Mouse (Mus musculus): ENCODE data around the gene Spred2. TPM values are rescaled to one million over a fixed set of nuclear protein-coding genes. Genes with fewer than 3 reads are reported as not detected.

Spred2 gene
- polyA plus RNA-seq, 1 experiment from 2014 or later = 12.3 TPM

DNA sequence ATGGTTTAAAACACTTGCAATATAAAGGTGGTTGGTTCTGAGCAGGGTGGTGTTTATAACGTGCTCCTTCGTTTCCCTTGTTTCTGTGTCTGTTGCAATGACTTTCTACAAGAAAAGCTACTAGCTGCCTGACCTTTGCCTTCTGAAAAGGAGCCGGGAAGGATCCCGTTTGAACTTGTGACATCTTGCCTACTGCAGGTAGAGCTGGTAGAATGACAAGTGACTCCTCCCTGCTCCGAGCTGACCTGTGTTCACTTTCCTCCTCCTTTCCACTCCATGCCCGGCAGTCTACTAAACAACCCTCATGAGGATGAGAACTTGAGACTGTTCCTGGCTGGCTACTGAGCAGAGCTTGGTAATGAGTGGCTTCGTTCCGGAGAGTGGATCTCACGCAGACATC is 30.9 kb downstream of the Spred2 start:
- peaks cover 18% of the 10 kb centered on the region; the same call in 1 of the 2 replicates for H3K4me1 ChIP-seq (ENCODE audit: control insufficient read depth, insufficient read depth, low read length)
- ATAC-seq (ENCODE audit: low FRiP score, low TSS enrichment) = no peak
- WGBS = 39% methylated on average over 9 of the region's 9 CpGs

DNA sequence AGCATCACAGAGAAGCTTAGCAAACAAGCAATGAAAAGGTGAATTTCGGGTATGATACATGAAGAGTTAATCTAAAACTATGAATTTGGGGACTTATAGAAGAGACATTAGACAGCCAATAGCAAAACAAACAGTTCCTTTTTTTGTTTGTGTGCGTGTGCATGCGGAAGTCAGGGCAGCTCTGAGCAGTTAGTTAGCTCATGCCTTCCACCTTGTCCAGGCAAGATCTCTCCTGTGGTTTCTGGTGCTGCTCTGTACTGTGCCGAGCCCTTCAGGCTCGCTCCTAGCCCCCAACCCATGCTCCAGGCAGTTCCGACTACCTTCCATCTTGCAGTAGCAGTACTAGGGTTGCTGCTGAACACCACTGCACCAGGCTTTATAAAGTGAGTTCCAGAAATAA is 31.5 kb downstream of the Spred2 start:
- Histone ChIP-seq H3K27me3 (ENCODE audit: control insufficient read depth, insufficient read depth, low read length) (no peaks in the 10 kb centered on the region), H3K36me3 (ENCODE audit: control insufficient read depth, insufficient read depth, low read length) (no peaks in the 10 kb centered on the region), H3K9ac (ENCODE audit: low read depth, low read length) (no peak overlapping the region), H3K4me3 (ENCODE audit: low read length) (no peak overlapping the region), H3K4me1 (ENCODE audit: control insufficient read depth, insufficient read depth, low read length) (peaks cover 14% of the 10 kb centered on the region; the same call in 1 of the 2 replicates), H3K9me3 (ENCODE audit: control insufficient read depth, low read length) (no peaks in the 10 kb centered on the region), H3K27ac (ENCODE audit: low read depth, low read length) (no peak overlapping the region), H3K4me2 (replicated peaks; ENCODE audit: low read depth, low read length) (no peak overlapping the region)
- WGBS = 90% methylated on average over 6 of the region's 6 CpGs
- no peak for ATAC-seq (ENCODE audit: low FRiP score, low TSS enrichment)

More for the DNA sequence above, 30.9 kb downstream of the Spred2 start:
- Histone ChIP-seq H3K4me3 (ENCODE audit: low read length) (no peak overlapping the region), H3K36me3 (ENCODE audit: control insufficient read depth, insufficient read depth, low read length) (no peaks in the 10 kb centered on the region), H3K27me3 (ENCODE audit: control insufficient read depth, insufficient read depth, low read length) (no peaks in the 10 kb centered on the region), H3K9ac (ENCODE audit: low read depth, low read length) (no peak overlapping the region), H3K9me3 (ENCODE audit: control insufficient read depth, low read length) (no peaks in the 10 kb centered on the region), H3K4me2 (replicated peaks; ENCODE audit: low read depth, low read length) (no peak overlapping the region), H3K27ac (ENCODE audit: low read depth, low read length) (no peak overlapping the region)

DNA sequence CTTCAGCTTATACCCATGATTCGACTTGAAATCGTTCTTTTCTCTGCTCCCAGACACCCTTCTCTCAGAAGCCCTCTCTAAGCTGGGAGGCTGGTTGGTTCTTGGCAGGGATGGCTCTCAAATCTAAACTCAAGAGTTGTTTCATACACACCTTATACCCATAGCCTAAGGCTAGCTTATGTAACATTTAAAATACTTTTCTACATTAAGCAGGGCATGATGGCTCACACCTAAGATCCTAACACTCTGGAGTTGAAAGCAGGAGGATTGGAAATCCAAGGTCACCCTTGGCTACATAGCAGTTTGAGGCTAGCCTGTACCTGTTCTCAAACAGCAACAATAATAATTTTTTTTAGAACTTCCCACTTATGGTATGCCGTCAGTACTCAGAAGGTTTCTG is 34.8 kb downstream of the Spred2 start:
- no peak overlapping the region for H3K4me2 ChIP-seq (replicated peaks; ENCODE audit: low read depth, low read length)
- H3K36me3 ChIP-seq (ENCODE audit: control insufficient read depth, insufficient read depth, low read length) = no peaks in the 10 kb centered on the region
- 96% methylated on average over 3 of the region's 3 CpGs for WGBS
- no peaks in the 10 kb centered on the region for H3K27me3 ChIP-seq (ENCODE audit: control insufficient read depth, insufficient read depth, low read length)
- H3K27ac ChIP-seq (ENCODE audit: low read depth, low read length) = no peak overlapping the region
- ATAC-seq (ENCODE audit: low FRiP score, low TSS enrichment) = no peak
- peaks cover 37% of the 10 kb centered on the region for H3K4me1 ChIP-seq (ENCODE audit: control insufficient read depth, insufficient read depth, low read length)
- H3K4me3 ChIP-seq (ENCODE audit: low read length) = no peak overlapping the region
- no peak overlapping the region for H3K9ac ChIP-seq (ENCODE audit: low read depth, low read length)
- no peaks in the 10 kb centered on the region for H3K9me3 ChIP-seq (ENCODE audit: control insufficient read depth, low read length)

DNA sequence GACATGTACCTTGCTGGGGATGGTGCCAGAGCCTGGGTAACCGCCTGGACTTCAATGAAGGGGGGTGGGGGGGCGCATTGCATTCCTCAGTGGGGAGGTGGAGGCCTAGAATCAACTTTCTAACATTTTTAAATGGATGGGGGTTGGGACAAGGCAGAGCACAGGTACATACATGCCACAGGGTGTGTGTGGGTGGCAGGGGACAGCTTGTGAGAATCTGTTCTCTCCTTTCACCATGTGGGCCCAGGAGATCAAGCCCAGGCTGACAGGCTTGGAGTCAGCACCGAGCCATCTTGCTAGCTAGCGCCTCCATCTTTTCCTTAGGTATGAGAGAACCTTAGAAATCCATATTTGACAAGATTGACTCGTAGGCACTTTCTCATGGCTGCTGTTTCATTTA is 35.7 kb downstream of the Spred2 start:
- WGBS = 81% methylated on average over 5 of the region's 5 CpGs
- H3K9me3 ChIP-seq (ENCODE audit: control insufficient read depth, low read length) = no peaks in the 10 kb centered on the region
- no peak overlapping the region for H3K4me2 ChIP-seq (replicated peaks; ENCODE audit: low read depth, low read length)
- no peak for ATAC-seq (ENCODE audit: low FRiP score, low TSS enrichment)
- H3K4me3 ChIP-seq (ENCODE audit: low read length) = no peak overlapping the region
- H3K36me3 ChIP-seq (ENCODE audit: control insufficient read depth, insufficient read depth, low read length) = no peaks in the 10 kb centered on the region
- H3K27ac ChIP-seq (ENCODE audit: low read depth, low read length) = no peak overlapping the region
- peaks cover 43% of the 10 kb centered on the region for H3K4me1 ChIP-seq (ENCODE audit: control insufficient read depth, insufficient read depth, low read length)
- H3K27me3 ChIP-seq (ENCODE audit: control insufficient read depth, insufficient read depth, low read length) = no peaks in the 10 kb centered on the region
- no peak overlapping the region for H3K9ac ChIP-seq (ENCODE audit: low read depth, low read length)

DNA sequence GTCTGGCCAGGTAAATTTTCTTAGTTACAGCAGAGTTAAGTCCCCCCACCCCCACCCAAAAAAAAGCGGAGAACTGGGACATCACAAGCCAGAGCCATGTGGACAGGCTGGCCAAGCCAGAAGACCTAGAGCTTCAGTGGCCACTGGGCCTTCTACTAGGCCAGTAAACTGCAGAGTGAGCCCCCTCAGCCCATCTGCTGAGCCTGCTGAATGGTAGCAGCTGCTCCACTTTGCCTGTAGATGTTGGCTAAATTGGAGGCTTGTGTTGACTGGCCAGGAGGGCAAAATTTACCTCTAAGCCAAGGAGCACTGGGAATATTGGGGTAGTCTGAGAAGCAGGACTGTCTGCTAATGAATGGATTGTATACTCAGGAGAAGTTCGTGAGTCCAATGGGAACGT is 36.4 kb downstream of the Spred2 start:
- H3K36me3 ChIP-seq (ENCODE audit: control insufficient read depth, insufficient read depth, low read length) = no peaks in the 10 kb centered on the region
- no peak for ATAC-seq (ENCODE audit: low FRiP score, low TSS enrichment)
- H3K9ac ChIP-seq (ENCODE audit: low read depth, low read length) = no peak overlapping the region; the same call in 1 of the 2 replicates
- H3K9me3 ChIP-seq (ENCODE audit: control insufficient read depth, low read length) = no peaks in the 10 kb centered on the region
- no peak overlapping the region for H3K4me2 ChIP-seq (replicated peaks; ENCODE audit: low read depth, low read length)
- peaks cover 49% of the 10 kb centered on the region for H3K4me1 ChIP-seq (ENCODE audit: control insufficient read depth, insufficient read depth, low read length)
- H3K27ac ChIP-seq (ENCODE audit: low read depth, low read length) = no peak overlapping the region
- H3K4me3 ChIP-seq (ENCODE audit: low read length) = no peak overlapping the region
- WGBS = 89% methylated on average over 3 of the region's 3 CpGs
- H3K27me3 ChIP-seq (ENCODE audit: control insufficient read depth, insufficient read depth, low read length) = no peaks in the 10 kb centered on the region

DNA sequence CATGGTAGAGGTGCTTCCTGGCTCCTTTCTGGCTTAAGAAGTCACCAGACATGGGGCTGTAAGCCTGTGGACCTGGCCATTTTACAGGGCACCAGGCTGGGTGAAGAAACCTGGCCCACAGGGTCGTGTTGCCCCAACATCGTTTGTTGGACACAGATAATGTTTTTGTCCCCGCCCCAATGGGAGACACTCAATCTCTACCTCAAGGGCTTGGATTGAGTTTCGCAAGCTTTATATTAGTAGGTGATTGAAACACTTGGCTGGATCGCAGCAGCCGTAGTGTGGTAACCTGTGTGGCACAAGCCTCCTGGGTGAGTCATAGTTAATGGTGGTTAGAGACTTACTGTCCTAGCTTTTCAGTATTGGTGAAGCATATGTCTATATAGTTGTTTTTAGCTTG is 36.9 kb downstream of the Spred2 start:
- peaks cover 54% of the 10 kb centered on the region for H3K4me1 ChIP-seq (ENCODE audit: control insufficient read depth, insufficient read depth, low read length)
- H3K36me3 ChIP-seq (ENCODE audit: control insufficient read depth, insufficient read depth, low read length) = no peaks in the 10 kb centered on the region
- H3K27ac ChIP-seq (ENCODE audit: low read depth, low read length) = no peak overlapping the region
- no peak overlapping the region for H3K4me3 ChIP-seq (ENCODE audit: low read length)
- no peak for ATAC-seq (ENCODE audit: low FRiP score, low TSS enrichment)
- H3K4me2 ChIP-seq (replicated peaks; ENCODE audit: low read depth, low read length) = no peak overlapping the region
- no peaks in the 10 kb centered on the region for H3K9me3 ChIP-seq (ENCODE audit: control insufficient read depth, low read length)
- H3K9ac ChIP-seq (ENCODE audit: low read depth, low read length) = no peak overlapping the region
- WGBS = 63% methylated on average over 6 of the region's 6 CpGs
- H3K27me3 ChIP-seq (ENCODE audit: control insufficient read depth, insufficient read depth, low read length) = no peaks in the 10 kb centered on the region

DNA sequence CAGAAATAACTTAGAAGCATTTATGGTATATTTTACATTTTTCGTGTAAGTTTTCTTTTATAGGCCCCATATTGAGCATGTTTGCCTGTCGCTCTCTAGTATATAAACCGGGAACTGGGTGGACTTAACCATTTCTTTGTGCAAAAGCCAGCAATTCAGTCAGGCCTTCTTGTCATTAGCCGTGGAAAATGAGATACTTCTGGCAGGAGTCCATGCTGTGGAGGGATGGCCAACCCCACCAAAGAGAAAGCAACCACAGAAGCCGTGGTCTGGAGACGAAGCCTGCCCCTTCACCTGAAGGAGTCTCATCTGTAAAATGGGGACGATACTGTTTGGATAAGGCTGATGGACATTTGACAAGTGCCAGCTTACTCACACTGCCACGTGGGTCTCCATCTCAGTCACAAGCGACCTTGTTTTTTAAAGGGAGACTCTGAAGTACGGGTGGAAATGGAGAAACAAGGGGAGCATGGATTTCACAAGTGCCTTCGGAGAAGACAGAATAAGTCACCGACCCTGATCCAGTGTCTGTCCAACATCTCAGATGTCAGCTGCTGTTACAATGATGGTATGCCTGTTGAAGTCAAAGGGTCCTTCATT is 37.7 kb downstream of the Spred2 start:
- H3K9ac ChIP-seq (ENCODE audit: low read depth, low read length) = no peak overlapping the region
- H3K27me3 ChIP-seq (ENCODE audit: control insufficient read depth, insufficient read depth, low read length) = no peaks in the 10 kb centered on the region
- no peak for ATAC-seq (ENCODE audit: low FRiP score, low TSS enrichment)
- no peak overlapping the region for H3K27ac ChIP-seq (ENCODE audit: low read depth, low read length)
- WGBS = 60% methylated on average over 12 of the region's 12 CpGs
- H3K9me3 ChIP-seq (ENCODE audit: control insufficient read depth, low read length) = no peaks in the 10 kb centered on the region
- peaks cover 58% of the 10 kb centered on the region for H3K4me1 ChIP-seq (ENCODE audit: control insufficient read depth, insufficient read depth, low read length)
- no peak overlapping the region for H3K4me2 ChIP-seq (replicated peaks; ENCODE audit: low read depth, low read length)
- H3K4me3 ChIP-seq (ENCODE audit: low read length) = no peak overlapping the region
- no peaks in the 10 kb centered on the region for H3K36me3 ChIP-seq (ENCODE audit: control insufficient read depth, insufficient read depth, low read length)

DNA sequence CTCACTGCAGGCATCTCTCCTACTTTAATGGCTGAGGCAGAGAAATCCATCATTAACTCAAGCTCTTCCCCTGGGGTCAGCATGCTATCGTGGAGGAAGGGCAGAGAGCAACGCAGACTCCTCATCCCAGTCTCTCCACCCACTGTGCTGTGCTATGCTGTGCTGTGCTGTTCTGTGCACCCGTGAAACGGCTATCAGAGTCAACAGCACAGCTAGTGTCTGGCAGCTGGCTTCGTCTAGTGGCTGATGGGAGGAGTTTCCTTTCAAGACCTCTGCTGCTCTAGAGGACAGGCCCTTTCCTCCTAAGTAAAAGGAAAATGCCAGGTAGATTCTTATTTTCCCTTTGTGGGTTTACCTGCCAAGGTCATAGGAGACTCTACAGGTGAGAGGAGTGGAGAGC is 38.6 kb downstream of the Spred2 start:
- 8% methylated on average over 5 of the region's 5 CpGs for WGBS
- Histone ChIP-seq H3K36me3 (ENCODE audit: control insufficient read depth, insufficient read depth, low read length) (no peaks in the 10 kb centered on the region), H3K4me1 (ENCODE audit: control insufficient read depth, insufficient read depth, low read length) (peaks cover 55% of the 10 kb centered on the region), H3K27me3 (ENCODE audit: control insufficient read depth, insufficient read depth, low read length) (no peaks in the 10 kb centered on the region), H3K4me3 (ENCODE audit: low read length) (no peak overlapping the region), H3K9me3 (ENCODE audit: control insufficient read depth, low read length) (no peaks in the 10 kb centered on the region), H3K27ac (ENCODE audit: low read depth, low read length) (peak overlapping the region; percentile 75; the same call in 1 of the 2 replicates), H3K9ac (ENCODE audit: low read depth, low read length) (no peak overlapping the region), H3K4me2 (replicated peaks; ENCODE audit: low read depth, low read length) (no peak overlapping the region)
- peak; percentile 48; the same call in 1 of the 2 replicates for ATAC-seq (ENCODE audit: low FRiP score, low TSS enrichment)

DNA sequence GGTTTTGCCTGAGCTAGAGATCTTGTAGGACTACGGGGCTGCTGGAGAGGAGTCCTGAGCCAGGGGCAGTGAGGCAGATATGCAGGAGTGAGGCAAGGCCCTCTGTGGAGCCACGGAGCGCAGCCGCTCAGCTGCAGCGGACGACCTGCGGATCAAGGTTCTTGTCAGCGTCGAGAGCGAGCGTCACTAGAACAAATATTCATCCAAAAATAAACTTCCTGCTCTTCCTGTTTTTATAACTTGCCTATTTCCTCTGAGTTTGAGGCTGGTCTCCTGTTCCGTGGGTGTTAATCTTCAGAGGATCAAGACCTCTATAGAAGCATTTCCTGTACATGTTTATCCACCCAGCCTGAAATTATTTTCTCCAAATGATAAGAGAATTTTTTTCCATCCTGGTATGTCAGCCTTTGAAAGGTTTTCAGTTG is 39.6 kb downstream of the Spred2 start:
- Histone ChIP-seq H3K4me2 (replicated peaks; ENCODE audit: low read depth, low read length) (no peak overlapping the region), H3K36me3 (ENCODE audit: control insufficient read depth, insufficient read depth, low read length) (no peaks in the 10 kb centered on the region), H3K4me1 (ENCODE audit: control insufficient read depth, insufficient read depth, low read length) (peaks cover 59% of the 10 kb centered on the region), H3K9me3 (ENCODE audit: control insufficient read depth, low read length) (no peaks in the 10 kb centered on the region), H3K27ac (ENCODE audit: low read depth, low read length) (peak overlapping the region; percentile 75; the same call in 1 of the 2 replicates), H3K27me3 (ENCODE audit: control insufficient read depth, insufficient read depth, low read length) (no peaks in the 10 kb centered on the region), H3K9ac (ENCODE audit: low read depth, low read length) (no peak overlapping the region), H3K4me3 (ENCODE audit: low read length) (no peak overlapping the region)
- ATAC-seq (ENCODE audit: low FRiP score, low TSS enrichment) = peak; percentile 41; the same call in 1 of the 2 replicates
- WGBS = 20% methylated on average over 12 of the region's 12 CpGs
